Mouse (Mus musculus) lung, postnatal 0 days (tissue): ENCODE results near the gene Gm21973.

Experiments used
- CTCF ChIP-seq: IDR thresholded peaks from 2 replicates; pipeline ENCODE4 v1.5.1; 2016; ENCODE audit warnings: antibody characterized with exemption, mild to moderate bottlenecking
- EP300 ChIP-seq: IDR thresholded peaks from 2 replicates; pipeline ENCODE4 v1.6.1; 2016; ENCODE audit warnings: antibody characterized with exemption, mild to moderate bottlenecking, control low read depth

GRCm38 (mm10) chr15:10400415-10400814, 75.2 kb downstream of the Gm21973 start:
- TF ChIP-seq CTCF (peak; percentile 55), EP300 (no peak)
